Mouse (Mus musculus): ENCODE measurements around the gene Izumo1.

The Izumo1 gene

DNA sequence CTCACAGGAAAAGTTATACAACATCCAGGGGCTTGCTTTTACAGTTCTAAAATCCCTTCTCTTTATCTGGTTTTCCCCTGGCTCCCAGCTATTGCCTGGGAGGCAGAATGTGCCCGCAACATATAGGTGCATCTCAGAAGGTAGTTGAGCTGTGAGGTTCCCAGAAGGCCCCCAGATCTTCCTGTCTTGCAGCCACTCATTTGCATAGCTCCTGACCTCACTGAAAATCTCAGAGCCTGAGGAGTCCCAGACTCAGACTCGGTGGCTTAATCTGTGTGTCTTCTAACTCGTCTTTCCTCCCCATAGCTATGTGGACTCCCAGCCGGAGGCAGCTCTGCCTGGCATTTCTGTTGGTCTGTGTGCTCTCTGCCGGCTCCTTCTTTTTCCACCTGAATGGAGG is 3.3 kb upstream of the Izumo1 start:
- no peak for DNase-seq (ENCODE audit: extremely low spot score, low spot score)

DNA sequence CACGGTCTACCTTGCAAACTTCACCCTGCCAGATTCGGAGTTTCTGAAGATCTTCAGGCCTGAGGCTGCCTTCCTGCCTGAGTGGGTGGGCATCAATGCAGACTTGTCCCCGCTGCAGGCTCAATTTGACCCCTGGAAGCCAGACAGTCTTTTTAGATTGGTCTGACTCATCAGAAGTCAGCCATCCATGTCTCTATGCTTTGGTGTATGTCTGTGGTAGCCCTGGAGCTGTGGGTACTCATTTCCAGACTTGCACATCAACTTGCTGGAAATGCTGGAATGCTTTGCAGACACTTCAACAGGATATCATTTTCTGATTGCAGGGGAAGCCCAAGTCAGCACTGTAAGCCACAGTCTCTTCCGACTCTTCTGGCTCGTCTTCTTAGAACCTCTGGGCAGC is 2.0 kb upstream of the Izumo1 start:
- no peak for DNase-seq (ENCODE audit: extremely low spot score, low spot score)

DNA sequence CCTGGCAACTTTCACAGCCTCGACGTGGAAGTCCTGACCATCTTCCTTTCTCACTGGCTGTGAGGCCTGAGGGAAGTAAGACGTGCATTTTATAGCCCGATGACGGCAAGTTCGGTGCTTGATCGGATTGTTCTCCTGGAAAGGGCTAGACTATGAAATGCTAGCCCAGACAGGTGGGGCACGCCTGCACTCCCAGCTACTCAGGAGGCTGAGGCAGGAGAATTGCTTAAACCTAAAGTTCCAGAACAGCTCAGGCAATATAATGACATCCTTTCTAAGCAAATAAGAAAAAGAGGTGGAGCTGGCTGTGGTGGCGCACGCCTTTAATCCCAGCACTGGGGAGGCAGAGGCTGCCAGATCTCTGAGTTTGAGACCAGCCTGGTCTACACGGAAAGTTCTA is 1.9 kb downstream of the Izumo1 start:
- DNase-seq (ENCODE audit: extremely low spot score, low spot score), result no peak

DNA sequence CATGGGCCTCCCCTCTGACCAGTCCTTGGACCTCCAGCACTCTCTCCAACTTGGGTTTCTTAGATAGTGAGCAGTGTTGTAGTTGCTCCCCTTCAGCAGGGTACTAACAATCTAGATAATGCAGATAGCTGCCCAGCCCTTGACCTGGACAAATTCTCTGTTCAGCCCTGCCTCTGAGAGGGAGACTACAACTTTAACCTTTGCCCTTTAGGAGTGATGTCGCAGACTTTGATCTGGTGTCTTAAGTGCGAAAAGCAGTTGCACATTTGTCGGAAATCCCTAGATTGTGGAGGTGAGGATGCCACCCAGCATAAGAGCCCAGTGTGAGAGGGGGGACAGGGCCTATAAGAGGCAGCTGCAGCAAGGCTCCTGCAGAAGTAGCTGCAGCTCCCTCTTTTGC is 3.1 kb downstream of the Izumo1 start:
- no peak for DNase-seq (ENCODE audit: extremely low spot score, low spot score)

DNA sequence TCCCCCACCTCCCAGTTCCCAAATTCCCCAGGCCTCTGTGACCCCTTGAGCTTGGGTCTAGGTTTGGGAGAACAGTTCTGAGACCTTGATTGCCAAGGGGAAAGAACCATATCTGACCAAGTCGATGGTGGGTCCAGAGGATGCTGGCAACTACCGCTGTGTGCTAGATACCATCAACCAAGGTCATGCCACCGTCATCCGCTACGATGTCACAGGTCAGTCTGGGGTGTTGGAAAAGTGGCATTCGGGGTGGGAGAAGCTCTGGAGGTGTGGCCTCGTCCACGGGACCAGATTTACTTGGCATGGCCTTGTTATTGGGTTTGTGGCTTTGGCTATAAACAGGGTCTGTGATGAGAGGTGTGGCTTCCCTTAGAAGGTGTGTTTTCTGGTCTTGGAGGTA is 3.9 kb downstream of the Izumo1 start:
- DNase-seq (ENCODE audit: extremely low spot score, low spot score), result no peak

DNA sequence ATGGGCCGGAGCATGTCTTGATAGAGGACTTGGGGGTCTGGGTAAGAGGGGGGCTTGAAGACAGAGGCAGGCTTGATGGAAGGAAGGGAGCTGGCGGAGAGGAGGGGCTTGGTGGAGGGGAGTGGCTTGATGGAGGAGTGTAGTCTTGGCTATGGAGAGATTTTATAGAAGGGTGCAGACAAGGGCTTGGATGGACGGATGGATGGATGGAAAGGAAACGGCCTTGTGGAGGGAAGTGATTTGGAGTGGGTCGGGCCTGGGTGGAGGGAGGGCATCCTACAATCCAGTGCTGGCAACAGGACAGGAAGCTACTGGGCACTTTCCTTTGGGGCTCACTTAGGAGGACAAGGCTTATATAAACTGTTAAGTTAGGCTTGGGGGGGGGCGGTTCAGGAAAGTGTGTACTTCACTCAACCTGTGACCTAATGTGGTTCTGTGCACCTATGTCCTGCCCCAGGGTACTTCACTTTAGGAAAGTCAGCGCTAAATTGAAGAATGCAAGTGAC is 5.0 kb downstream of the Izumo1 start:
- DNase-seq (ENCODE audit: extremely low spot score, low spot score), result no peak

DNA sequence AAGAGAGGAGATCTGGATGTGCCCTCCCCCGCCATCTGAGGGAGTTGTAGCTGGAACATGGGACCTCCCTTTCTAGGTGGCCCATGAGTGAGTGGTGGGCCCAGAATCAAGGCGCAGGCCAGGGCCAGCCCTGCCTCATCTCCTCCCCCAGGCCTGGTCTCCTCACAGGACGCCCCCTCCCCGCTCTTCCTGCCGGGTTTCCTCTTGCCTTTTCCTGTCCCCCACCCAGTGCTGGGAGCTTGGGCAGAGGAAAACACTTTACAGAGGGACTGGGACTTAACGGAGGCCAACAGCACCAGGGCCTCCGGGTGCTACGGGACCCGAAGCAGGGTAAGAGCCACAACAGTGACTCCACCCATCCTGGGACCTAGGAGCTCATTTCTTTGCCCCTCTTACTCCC is 5.7 kb downstream of the Izumo1 start, which contains the start of gene Rasip1:
Rasip1 (plus strand) TSS at position 228 of the 400 bp plus-strand sequence.
- DNase-seq (ENCODE audit: extremely low spot score, low spot score), result no peak

DNA sequence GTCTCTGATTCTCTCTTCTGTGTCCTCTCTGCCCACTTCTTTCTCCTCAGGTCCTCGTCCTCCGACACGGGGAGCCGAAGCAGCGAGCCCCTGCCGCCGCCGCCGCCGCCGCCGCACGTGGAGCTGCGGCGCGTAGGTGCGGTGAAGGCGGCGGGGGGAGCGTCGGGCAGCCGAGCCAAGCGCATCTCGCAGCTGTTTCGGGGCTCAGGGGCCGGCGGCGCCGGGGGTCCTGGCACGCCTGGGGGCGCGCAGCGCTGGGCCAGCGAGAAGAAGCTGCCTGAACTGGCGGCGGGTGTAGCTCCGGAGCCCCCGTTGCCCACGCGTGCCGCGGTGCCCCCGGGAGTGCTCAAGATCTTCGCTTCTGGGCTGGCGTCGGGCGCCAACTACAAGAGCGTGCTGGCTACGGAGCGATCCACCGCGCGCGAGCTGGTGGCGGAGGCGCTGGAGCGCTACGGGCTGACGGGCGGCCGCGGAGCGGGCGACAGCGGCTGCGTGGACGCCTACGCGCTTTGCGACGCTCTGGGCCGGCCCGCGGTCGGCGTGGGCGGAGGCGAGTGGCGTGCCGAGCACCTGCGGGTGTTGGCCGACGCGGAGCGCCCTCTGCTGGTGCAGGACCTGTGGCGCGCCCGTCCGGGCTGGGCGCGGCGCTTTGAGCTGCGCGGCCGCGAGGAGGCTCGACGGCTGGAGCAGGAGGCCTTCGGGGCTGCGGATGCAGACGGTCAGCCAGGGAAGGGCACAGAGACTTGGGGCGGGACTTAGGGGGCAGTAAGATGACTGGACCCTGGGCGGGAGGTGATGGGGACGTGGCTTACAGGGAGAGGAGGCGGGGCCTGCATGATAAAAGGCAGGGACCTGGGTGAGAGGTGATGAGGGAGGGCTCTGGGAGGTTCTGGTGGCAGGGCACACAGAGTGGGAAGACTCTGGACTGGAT is 7.0 kb downstream of the Izumo1 start:
- peak; percentile 86 for DNase-seq (ENCODE audit: extremely low spot score, low spot score)

DNA sequence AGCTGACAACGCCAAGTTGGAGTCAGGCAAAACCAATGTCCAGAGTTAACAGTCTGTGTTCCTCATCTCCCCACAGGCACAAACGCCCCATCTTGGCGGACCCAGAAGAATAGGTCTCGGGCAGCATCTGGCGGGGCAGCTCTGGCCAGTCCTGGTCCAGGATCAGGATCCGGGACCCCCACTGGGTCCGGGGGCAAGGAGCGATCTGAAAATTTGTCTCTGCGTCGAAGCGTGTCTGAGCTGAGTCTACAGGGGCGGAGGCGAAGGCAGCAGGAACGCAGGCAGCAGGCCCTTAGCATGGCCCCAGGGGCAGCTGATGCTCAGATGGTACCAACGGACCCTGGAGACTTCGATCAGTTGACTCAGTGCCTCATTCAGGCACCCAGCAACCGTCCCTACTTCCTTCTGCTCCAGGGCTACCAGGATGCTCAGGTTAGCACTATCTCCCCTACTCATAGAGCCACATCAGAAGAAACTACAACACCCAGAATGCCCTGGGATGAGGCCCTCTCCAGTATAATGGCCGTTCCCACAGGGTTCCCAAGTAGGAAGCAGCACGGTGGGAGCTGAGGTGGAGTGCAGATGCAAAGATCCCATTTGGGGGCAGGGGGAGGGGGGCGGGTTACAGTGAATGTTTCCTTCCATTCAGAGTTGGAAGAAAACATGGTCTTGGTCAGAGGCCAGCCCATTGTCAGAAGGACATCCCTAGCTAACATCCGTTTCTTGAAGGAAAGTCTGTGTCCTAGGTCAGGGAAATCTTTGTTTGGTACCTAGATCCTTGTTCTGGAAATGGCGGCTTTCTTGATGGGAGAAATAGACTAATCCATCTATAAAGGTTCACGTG is 8.7 kb downstream of the Izumo1 start:
- DNase-seq (ENCODE audit: extremely low spot score, low spot score), result no peak

DNA sequence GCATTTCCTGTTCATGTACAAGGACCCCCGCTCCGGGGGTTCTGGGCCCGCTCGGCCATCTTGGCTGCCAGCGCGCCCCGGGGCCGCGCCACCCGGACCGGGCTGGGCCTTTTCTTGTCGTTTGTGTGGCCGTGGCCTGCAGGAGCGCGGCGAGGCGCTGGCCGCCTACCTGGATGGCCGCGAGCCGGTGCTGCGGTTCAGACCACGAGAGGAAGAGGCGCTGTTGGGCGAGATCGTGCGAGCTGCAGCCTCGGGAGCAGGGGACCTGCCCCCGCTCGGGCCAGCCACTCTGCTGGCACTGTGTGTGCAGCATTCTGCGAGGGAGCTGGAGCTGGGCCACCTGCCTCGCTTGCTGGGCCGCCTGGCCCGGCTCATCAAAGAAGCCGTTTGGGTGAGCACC is 10.9 kb downstream of the Izumo1 start:
- DNase-seq (ENCODE audit: extremely low spot score, low spot score), result no peak

DNA sequence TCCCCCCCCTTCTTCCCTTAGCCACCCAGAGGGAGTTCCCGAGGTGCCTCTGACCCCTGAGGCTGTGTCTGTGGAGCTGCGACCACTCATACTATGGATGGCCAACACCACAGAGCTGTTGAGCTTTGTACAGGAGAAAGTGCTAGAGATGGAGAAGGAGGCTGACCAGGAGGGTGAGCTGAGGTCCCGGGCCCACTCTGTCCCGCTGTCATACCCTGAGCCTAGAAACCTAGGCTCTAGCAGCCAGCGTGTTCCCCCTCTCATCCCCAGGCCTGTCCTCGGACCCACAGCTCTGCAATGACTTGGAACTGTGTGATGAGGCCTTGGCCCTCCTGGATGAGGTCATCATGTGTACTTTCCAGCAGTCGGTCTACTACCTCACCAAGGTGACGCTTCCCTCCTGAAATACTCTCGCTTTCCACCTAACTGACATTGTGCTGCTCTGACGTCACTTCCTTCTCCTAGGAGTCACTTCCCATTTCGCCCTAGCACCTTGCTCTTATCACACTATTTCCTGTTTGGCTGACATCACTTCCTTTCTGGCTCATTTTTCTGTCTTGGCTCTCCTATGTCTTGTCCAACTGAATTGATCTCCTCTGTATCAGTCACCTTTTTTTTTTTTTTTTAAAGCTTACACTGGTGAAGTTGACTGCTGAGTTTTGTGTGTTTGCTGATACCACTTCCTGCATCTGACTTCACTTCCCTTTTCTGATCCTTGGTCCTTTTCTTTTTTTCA is 13.5 kb downstream of the Izumo1 start:
- no peak for DNase-seq (ENCODE audit: extremely low spot score, low spot score)

DNA sequence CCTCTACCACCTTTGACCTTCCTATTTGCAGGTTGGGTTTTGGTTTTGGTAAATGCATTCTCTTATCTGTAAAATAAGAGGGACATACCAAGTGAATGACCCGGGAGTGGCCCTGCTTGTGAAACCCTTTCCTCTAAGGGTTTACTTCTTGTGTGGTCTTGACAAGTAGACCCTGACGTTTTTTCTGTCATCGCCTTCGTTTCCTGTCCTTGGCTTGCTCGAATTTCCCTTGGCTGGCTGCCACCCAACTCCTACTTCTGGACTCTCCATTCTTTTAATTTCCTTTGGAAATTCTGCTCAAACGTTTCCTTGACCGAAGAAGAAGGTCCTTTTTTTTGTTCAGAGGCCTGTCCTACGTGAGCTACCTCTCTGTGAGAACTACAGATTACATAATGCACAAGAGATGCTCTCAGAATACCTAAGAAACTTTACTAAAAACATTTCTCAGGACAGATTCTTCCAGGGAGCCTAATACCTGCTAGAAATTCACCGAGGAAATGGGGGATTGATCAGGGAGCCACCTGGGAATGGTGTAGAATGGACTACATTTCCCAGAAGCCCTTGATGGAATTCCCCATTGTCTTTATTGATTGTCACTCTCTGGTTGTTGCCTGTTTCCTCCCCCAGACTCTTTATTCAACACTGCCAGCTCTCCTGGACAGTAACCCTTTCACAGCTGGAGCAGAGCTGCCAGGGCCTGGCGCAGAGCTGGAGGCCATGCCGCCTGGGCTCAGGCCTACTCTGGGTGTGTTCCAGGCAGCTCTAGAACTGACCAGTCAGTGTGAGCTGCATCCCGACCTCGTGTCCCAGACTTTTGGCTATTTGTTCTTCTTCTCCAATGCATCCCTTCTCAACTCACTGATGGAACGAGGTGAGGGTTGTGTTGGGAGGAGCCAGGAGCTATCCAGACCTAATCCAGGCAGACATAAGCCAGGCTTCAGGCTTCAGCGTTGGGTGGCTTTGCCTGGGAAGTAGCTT is 14.4 kb downstream of the Izumo1 start:
- DNase-seq (ENCODE audit: extremely low spot score, low spot score), result no peak

DNA sequence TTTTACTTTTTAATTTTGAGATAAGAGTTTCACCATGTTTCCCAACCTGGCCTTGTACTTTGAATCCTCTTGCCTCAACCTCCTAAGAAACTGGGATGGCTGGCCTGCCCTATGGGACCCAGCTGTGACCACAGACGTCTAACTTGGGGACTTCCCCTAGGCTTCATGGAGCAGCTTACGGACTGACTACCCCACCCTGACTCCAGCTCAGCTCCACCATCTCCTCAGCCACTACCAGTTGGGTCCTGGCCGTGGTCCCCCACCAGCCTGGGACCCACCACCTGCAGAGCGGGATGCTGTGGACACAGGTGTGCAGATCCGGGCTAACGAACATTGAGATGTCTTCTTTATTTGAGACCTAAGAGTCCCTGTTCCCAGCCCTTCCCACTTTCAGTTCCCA is 16.1 kb downstream of the Izumo1 start:
- no peak for DNase-seq (ENCODE audit: extremely low spot score, low spot score)

DNA sequence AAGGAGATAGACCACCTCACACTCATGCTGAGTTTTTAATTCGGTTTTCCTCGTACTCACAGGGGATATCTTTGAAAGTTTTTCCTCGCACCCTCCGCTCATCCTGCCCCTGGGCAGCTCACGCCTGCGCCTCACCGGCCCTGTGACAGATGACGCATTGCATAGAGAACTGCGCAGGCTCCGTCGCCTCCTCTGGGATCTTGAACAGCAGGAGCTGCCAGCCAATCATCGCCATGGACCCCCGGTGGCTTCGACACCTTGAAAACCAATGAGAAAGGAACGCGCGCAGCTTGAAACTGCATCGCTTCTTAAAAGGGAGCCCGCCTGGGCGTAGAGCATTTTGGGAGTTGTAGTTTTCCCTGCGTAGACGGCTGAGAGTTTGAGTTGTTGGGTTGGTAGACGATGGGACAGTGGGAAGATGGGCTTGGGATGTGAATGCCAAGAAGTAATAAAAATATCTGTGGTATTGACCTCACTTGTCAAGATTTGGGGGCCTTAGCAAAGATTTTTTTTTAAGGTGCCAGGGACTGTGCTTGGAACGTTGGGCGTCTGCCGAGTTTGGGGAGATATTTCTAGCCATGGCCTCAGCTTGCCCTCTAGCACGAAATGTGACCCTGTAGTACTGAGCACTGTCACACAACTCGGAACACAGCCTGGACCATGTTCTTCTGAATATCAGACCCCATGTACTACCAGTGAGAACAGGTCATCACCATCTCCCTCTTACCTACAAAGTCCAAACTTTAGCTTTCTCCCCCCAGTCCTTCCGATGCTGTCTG is 17.2 kb downstream of the Izumo1 start:
- peak; percentile 90 for DNase-seq (ENCODE audit: extremely low spot score, low spot score)

DNA sequence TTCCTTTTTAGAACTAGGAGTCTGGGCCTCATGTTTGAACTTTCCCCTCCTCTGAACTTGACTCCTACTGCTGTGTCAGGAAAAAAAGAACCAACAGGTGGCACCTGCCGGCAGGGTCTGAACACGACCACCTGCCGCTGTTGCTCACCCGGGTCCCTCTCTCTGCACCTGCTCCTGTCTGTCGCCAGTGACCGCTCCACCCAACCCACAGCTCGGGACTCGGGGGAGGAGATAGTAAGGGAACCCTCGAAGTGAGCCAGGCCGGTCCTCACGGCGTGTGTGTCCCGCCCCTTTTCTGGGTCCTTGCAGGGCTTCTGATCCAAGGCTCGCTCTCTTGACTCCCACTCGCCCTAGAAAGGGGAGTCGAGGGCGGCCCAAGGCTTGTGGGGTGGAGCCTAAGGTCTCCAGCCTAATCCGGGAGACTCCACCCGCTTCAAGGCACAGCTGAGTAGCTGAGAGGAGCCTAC is 18.0 kb downstream of the Izumo1 start, which contains the start of gene Mamstr:
Mamstr (plus strand) TSS at position 417 of the 467 bp plus-strand sequence.
- DNase-seq (ENCODE audit: extremely low spot score, low spot score), result no peak

DNA sequence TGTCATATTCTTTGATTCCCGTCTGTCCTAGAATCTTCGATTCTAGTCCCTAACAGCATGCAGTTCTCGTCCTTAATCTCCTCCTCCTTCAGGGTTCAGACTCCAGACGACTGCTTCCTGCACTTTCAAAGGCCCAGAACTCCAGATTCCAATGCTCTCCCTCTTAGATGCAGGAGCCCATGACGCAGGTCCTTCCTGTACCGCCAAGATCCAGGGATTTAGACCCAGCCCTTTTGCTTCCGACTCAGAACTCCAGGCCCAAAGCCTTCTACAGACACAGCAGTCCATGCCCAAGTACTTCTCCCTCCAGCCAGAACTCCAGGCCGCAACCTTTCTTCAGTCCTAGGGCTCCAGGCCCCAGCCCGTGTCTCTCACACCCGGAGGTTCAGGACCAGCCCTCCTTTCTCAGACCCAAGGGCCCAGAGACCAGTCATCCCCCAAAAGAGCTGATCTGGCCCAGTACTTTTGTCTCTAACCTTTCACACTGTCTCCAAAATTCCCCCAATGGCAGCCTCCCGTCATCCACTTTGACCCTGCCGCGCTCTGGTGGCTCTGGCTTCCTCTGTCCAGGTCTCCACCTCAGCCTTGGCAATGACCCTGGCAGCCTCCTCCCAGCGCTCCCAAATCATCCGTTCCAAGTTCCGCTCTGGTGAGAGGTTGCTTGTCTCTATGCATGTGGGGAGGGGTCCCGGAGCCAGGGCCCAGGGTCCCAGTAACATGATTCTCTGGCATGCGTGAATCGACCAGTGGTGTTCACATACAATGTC is 18.8 kb downstream of the Izumo1 start:
- DNase-seq (ENCODE audit: extremely low spot score, low spot score), result no peak

DNA sequence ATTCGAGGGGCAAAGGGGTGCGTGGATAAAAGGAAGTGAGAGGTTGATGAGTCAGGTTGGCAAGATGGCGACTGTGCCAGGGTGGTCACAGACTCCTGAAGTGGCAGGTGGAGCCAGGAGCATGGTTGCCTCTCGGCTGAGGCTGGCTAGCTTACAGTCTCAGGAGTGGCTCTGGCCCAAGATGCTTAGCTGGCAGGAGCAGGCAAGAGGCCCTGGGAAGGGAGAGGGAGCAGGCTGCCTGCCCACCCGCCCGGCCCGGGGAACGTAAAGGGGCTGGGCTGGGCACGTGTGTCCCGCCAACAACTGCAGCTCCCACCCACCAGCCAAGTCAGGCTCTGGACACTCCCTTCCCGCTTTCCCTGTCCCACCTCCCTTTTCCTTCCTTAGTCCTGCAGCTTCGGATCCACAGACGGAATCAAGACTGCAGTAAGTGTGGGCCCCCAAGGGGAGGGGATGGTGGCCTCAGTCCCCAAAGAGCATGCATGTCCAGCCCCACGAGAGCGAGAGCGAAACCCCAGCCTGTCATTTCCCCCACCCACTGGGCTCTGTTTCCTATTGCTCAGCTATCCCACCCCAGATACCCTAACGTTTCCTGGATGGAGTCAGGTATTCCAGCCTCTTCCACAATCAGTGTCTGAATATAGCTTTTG is 19.9 kb downstream of the Izumo1 start:
- DNase-seq (ENCODE audit: extremely low spot score, low spot score), result no peak

DNA sequence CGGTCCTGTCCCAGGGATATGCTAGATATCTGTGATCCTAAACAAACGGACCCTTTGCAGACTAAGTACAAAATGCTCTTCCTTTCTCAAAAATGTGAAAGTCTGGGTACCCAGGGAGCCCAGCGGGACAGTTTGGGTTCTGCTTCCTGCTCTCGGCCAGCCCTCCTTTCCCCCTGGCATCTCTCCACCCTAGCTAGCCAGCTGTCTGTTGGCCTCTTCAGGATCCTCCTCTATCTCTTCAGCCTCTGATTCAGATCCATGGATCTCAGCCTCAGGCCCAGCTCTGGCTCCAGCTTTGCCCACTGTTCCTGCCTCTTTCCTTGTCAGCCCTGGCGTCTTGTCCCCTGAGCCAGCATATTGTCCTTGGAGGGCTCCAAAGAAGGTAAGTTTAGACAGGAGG is 20.5 kb downstream of the Izumo1 start:
- no peak for DNase-seq (ENCODE audit: extremely low spot score, low spot score)
